Mouse (Mus musculus): Measurements from ENCODE around the gene Olfr1333.
"Not testable (repeated sequence)": the region's sequence is repeated elsewhere in the genome, so short reads cannot be mapped to it uniquely, and the experiment has no call there.

Gene Olfr1333

GRCm38 (mm10) chr4:118836179-118836578 lies at the start of gene Olfr1333:
Olfr1333 (minus strand) TSS chr4:118836279.
- DNase-seq (ENCODE audit: low spot score), result no peak

DNA sequence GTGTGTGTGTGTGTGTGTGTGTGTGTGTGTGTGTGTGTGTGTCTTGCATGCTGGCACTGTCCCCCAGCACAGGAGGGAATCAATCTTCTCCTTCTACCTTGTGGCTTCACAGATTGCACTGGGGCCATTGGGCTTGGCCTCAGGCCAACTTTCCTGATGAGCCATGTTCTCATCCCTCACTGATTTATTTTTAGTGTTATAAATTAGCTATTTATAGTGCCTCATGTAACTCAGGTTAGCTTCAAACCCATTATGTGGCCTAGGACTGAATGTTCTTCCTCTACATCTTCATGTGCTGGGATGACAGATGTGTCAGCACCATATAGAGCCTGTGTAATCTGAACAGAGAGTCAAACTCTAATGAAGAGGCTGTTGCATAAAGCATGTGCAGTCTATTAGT lies 31.5 kb upstream of the Olfr1333 start:
- DNase-seq (ENCODE audit: low spot score), result no peak

- no peak for DNase-seq (ENCODE audit: low spot score)
Observed at GRCm38 (mm10) chr4:118864349-118864748, 28.3 kb upstream of the Olfr1333 start, which contains the start of gene Olfr1331. Olfr1331 (plus strand) TSS chr4:118864649.

GRCm38 (mm10) chr4:118862704-118863103 lies 26.6 kb upstream of the Olfr1333 start:
- DNase-seq (ENCODE audit: low spot score), result no peak

- no peak for DNase-seq (ENCODE audit: low spot score)
Observed at GRCm38 (mm10) chr4:118861791-118862190, 25.7 kb upstream of the Olfr1333 start.

DNA sequence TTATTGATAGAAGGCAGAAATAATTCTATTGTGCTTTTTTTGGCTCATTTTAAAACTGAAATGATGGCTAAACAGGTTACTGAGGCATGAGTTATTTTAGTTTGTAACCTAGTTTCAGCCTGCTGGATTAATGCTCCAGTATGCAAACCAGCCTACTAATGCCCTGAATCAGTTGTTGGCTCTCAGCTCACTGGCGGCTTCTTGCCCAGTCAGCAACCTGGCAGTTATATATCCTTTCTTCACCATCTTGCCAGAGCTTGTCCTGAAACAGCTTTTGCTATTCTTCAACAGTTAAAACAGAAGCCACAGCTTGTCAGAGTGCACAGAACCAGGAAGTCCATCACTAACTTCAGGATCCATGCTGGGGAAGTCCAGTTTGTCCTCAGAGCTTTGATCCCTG lies 17.2 kb downstream of the Olfr1333 start:
- no peak for DNase-seq (ENCODE audit: low spot score)

- DNase-seq (ENCODE audit: low spot score), result no peak
Observed at GRCm38 (mm10) chr4:118809844-118810243, 26.2 kb downstream of the Olfr1333 start, which contains the start of gene Olfr1335. Olfr1335 (minus strand) TSS chr4:118809944.

DNA sequence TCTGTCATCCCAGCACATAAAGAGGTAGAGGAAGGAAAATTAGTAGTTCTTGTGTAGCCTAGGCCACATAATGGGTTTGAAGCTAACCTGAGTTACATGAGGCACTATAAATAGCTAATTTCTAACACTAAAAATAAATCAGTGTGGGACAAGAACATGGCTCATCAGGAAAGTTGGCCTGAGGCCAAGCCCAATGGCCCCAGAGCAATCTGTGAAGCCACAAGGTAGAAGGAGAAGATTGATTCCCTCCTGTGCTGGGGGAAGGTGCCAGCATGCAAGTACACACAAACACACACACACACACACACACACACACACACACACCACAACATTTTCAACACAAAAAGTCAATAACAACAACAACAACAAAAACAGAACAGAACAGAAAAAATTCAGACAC lies 43.3 kb downstream of the Olfr1333 start:
- DNase-seq (ENCODE audit: low spot score), result not testable (repeated sequence)

DNA sequence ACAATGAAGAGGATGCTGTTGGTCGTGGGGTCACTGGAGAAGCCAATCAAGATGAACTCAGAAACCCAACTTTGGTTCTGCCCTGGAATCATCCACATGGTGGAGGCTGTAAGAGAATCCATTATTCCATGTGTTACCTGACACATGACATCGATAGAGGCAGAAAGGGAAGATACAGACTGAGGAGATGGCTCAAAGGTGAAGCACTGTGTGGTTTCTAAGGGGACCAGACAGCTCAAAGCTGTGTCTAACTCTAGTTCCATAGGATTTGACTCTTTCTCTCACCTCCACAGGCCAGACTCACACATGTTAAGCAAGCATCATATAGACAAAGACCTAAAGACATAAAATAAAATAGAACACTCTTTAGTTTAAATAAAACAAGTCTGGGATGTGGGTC lies 53.6 kb downstream of the Olfr1333 start, which contains the start of gene Olfr1337:
Gene Olfr1337, minus strand, starts transcription at position 101 of the 400 bp plus-strand sequence.
- no peak for DNase-seq (ENCODE audit: low spot score)
